8 mouse cellular contexts compared by ENCODE assay signal in genomic region chr17:73743681-73744311, GRCm38 (mm10). TPM values are rescaled to one million over a fixed set of nuclear protein-coding genes. Genes with fewer than 3 reads are reported as not detected.
A peak's percentile ranks its signal among the peaks of the same experiment; 100 is the strongest.
DNase-seq lines count a peak whose midpoint lies in the region; TF ChIP-seq lines count a peak whose summit lies in the region.

No protein-coding gene starts in this region.

- no peaks in the 10 kb centered on the region for H3K27me3 ChIP-seq in thymus, adult 2 months (ENCODE audit: control insufficient read depth, insufficient read depth, low read length)

- H3K36me3 ChIP-seq in thymus, adult 2 months (ENCODE audit: control insufficient read depth, insufficient read depth, low read length) = no peaks in the 10 kb centered on the region

- DNase-seq in CD4-positive helper T cell, adult 2 months (ENCODE audit: low read depth, low spot score) = peak; percentile 81
- peak; percentile 80 to 86 for DNase-seq in heart, postnatal 10 days
- peak; percentile 87 to 89 for DNase-seq in kidney, postnatal 36 days
- peak; percentile 34 for DNase-seq in lung, adult 2 months
- DNase-seq in ovary, adult 18-20 months (ENCODE audit: low spot score) = peak; percentile 42
- peak; percentile 75 for DNase-seq in thymus, adult 2 months

- intact Hi-C loops in heart, postnatal 10 days (cut with DNase I) = loop anchor here (1.0 to 5.0 kb wide), 5 partner anchors 33 to 946 kb away; partner anchors contain the start of gene Galnt14

- H3K4me3 ChIP-seq in bone marrow, adult 2 months (replicated peaks; ENCODE audit: control insufficient read depth, low read depth, low read length) = no peak overlapping the region
- no peak overlapping the region for H3K4me3 ChIP-seq in embryonic fibroblast, embryonic 13.5 days (ENCODE audit: insufficient read depth, low read length)
- no peak overlapping the region for H3K4me3 ChIP-seq in lung, adult 2 months (replicated peaks; ENCODE audit: extremely low read depth, low read depth, low read length)
- H3K4me3 ChIP-seq in thymus, adult 2 months (ENCODE audit: control insufficient read depth, insufficient read depth, low read length) = no peak overlapping the region

- TF ChIP-seq POLR2A in bone marrow, adult 2 months (IDR thresholded peaks at IDR 0.05; ENCODE audit: borderline replicate concordance, control insufficient read depth, low read depth, low read length) = no peak
- no peak for TF ChIP-seq POLR2A in embryonic fibroblast, embryonic 13.5 days (IDR thresholded peaks at IDR 0.05; ENCODE audit: low read depth, low read length)
- TF ChIP-seq POLR2A in lung, adult 2 months (IDR thresholded peaks at IDR 0.05; ENCODE audit: borderline replicate concordance, extremely low read depth, low read depth, low read length) = no peak
- TF ChIP-seq POLR2A in thymus, adult 2 months (IDR thresholded peaks at IDR 0.05; ENCODE audit: control insufficient read depth, extremely low read depth, insufficient read depth, low read length, poor library complexity) = no peak

- TF ChIP-seq CTCF in bone marrow, adult 2 months (IDR thresholded peaks at IDR 0.05; ENCODE audit: control insufficient read depth, insufficient read depth, low read length) = peak; percentile 89
- peak; percentile 97 for TF ChIP-seq CTCF in embryonic fibroblast, embryonic 13.5 days (IDR thresholded peaks at IDR 0.05; ENCODE audit: borderline replicate concordance, insufficient read depth, low read length)
- peak; percentile 92 for TF ChIP-seq CTCF in lung, adult 2 months (IDR thresholded peaks at IDR 0.05; ENCODE audit: insufficient read depth, low read length)
- TF ChIP-seq CTCF in thymus, adult 2 months (IDR thresholded peaks at IDR 0.05; ENCODE audit: borderline replicate concordance, control insufficient read depth, extremely low read depth, insufficient read depth, low read length, poor library complexity) = peak; percentile 49; the same call in 1 of the 2 replicates

- H3K27ac ChIP-seq in bone marrow, adult 2 months (ENCODE audit: control insufficient read depth, insufficient read depth, low read depth, low read length, poor library complexity) = no peak overlapping the region; the same call in 1 of the 2 replicates
- H3K27ac ChIP-seq in embryonic fibroblast, embryonic 13.5 days (ENCODE audit: insufficient read depth, low read length) = no peak overlapping the region
- H3K27ac ChIP-seq in thymus, adult 2 months (ENCODE audit: control insufficient read depth, insufficient read depth, low read length) = no peak overlapping the region

- H3K4me1 ChIP-seq in bone marrow, adult 2 months (ENCODE audit: control insufficient read depth, insufficient read depth, low read length) = no peaks in the 10 kb centered on the region
- H3K4me1 ChIP-seq in embryonic fibroblast, embryonic 13.5 days (ENCODE audit: control insufficient read depth, insufficient read depth, low read length) = no peaks in the 10 kb centered on the region
- H3K4me1 ChIP-seq in lung, adult 2 months (ENCODE audit: control insufficient read depth, insufficient read depth, low read length) = no peaks in the 10 kb centered on the region
- H3K4me1 ChIP-seq in thymus, adult 2 months (replicated peaks; ENCODE audit: control insufficient read depth, insufficient read depth, low read length) = no peaks in the 10 kb centered on the region

- 4% methylated on average over 6 of the region's 6 CpGs for WGBS in bone marrow, adult 2 months
- 3% methylated on average over 6 of the region's 6 CpGs for WGBS in lung, adult 2 months
- 9% methylated on average over 6 of the region's 6 CpGs for WGBS in thymus, adult 2 months

RNA-seq across cellular contexts. Expression of gene Galnt14, which starts 33.5 kb away (rescaled TPM):
- polyA plus RNA-seq in bone marrow, adult 2 months (2011; ENCODE audit: insufficient read depth, insufficient read length, low replicate concordance, missing spikeins) = 0.70 TPM in 1 of 2 replicates, not detected in the other
- polyA plus RNA-seq in embryonic fibroblast, embryonic 13.5 days (2011; ENCODE audit: insufficient read length, low read depth, missing spikeins) = 1.4 and 2.0 TPM in 2 replicates
- total RNA-seq in heart, postnatal 10 days (2021) = under 1 TPM; 0.12 to 0.17 TPM
- 0.08 TPM in 1 of 2 replicates, not detected in the other for polyA plus RNA-seq in lung, adult 2 months (2012; rRNA removed)
- polyA plus RNA-seq in thymus, adult 2 months (2012; rRNA removed) = 1.2 and 1.6 TPM in 2 replicates

Comparison
In these comparisons a context has a peak if more than half of its experiments do, and no peak if none do; other contexts are left out.
1. DNase-seq: peak in every context shown above with its lines; median percentile 88 in kidney, postnatal 36 days; 83 in heart, postnatal 10 days; 81 in CD4-positive helper T cell, adult 2 months; 75 in thymus, adult 2 months; 42 in ovary, adult 18-20 months; 34 in lung, adult 2 months.